Mouse (Mus musculus): Measurements from ENCODE around the gene Ncoa3. TPM values are rescaled to one million over a fixed set of nuclear protein-coding genes. Genes with fewer than 3 reads are reported as not detected.

Gene Ncoa3
- total and polyA plus RNA-seq, 2 experiments from 2014 or later: 5.8 to 48.7 TPM

DNA sequence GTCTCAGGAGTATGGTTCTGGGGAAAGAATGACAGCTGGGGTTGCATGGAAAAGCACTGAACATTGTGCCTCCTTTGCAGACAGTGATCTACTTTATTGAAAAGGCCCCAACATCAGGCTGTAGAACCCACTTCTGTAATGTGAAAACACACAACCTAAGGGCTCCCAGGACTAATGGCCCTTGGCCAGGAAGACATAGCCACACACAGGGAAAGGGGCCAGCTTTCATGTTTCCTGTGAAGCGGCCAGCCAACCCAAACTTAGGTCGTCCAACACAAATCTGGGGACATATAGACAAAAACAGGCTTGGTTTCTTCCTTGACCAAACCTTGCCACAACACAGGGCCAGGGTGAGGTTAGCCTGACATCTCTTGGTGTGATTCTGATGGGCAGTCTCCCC, 127.6 kb downstream of the Ncoa3 start:
- no peak for TF ChIP-seq EP300 (IDR thresholded peaks at IDR 0.05; ENCODE audit: low read depth)
- no peak for TF ChIP-seq CTCF (IDR thresholded peaks at IDR 0.05; ENCODE audit: low read depth)
- Histone ChIP-seq H3K4me2 (ENCODE audit: low read depth, low read length) (no peak overlapping the region), H3K4me3 (ENCODE audit: low read depth, low read length) (no peak overlapping the region), H3K27me3 (ENCODE audit: control insufficient read depth, insufficient read depth, low read length) (no peaks in the 10 kb centered on the region), H3K36me3 (replicated peaks; ENCODE audit: control insufficient read depth, insufficient read depth, low read length) (peaks cover 19% of the 10 kb centered on the region; the same call in 1 of the 2 replicates), H3K9ac (replicated peaks; ENCODE audit: low read depth, low read length) (no peak overlapping the region), H3K27ac (ENCODE audit: low read depth) (no peak overlapping the region), H3K9me3 (replicated peaks; ENCODE audit: control insufficient read depth, low read length) (no peaks in the 10 kb centered on the region), H3K4me1 (ENCODE audit: control insufficient read depth, insufficient read depth) (peaks cover 35% of the 10 kb centered on the region)
- DNase-seq (ENCODE audit: low spot score): no peak
- 66% methylated on average over 2 of the region's 2 CpGs for WGBS
- no peak for ATAC-seq (ENCODE audit: insufficient read depth, low read depth)

DNA sequence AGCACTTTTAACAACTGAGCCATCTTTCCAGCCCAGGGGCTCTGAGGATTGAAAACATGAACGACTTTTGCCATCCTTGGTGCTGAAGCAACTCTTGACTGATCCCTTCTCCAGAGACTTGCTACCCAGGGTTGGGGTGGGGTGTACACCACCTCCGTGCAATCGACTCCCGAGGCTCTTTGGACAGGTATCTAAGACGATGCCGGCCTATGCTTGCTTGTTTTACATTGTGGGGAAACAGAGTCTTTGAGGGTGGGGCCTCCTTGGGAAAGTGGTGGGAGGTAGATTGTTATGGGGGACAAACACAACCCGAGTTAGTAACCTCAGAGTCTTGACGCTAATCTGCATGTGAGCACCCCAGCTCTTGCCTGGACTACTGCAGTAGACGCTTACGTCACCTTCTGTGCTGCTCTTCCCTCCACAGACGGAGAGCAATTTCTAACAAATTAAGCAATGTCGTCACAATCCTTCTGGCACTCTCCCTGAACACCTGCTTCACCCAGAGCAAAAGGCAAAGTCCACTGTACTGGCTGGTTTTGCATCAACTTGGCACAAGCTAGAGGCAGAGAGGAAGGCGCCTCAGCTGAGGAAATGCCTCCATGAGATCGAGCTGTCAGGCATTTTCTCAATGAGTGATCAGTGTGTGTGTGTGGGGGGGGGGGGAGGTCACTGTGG, 129.4 kb downstream of the Ncoa3 start:
- Histone ChIP-seq H3K4me3 (ENCODE audit: low read depth, low read length) (no peak overlapping the region), H3K4me2 (ENCODE audit: low read depth, low read length) (no peak overlapping the region), H3K4me1 (ENCODE audit: control insufficient read depth, insufficient read depth) (peaks cover 46% of the 10 kb centered on the region), H3K36me3 (replicated peaks; ENCODE audit: control insufficient read depth, insufficient read depth, low read length) (peaks cover 10% of the 10 kb centered on the region; the same call in 1 of the 2 replicates), H3K27ac (ENCODE audit: low read depth) (peak overlapping the region; percentile 73; the same call in 1 of the 2 replicates), H3K9ac (replicated peaks; ENCODE audit: low read depth, low read length) (no peak overlapping the region), H3K27me3 (ENCODE audit: control insufficient read depth, insufficient read depth, low read length) (no peaks in the 10 kb centered on the region), H3K9me3 (replicated peaks; ENCODE audit: control insufficient read depth, low read length) (no peaks in the 10 kb centered on the region)
- TF ChIP-seq EP300 (IDR thresholded peaks at IDR 0.05; ENCODE audit: low read depth) (no peak), CTCF (IDR thresholded peaks at IDR 0.05; ENCODE audit: low read depth) (no peak)
- DNase-seq (ENCODE audit: low spot score) (no peak), ATAC-seq (ENCODE audit: insufficient read depth, low read depth) (no peak)
- 70% methylated on average over 14 of the region's 14 CpGs for WGBS

DNA sequence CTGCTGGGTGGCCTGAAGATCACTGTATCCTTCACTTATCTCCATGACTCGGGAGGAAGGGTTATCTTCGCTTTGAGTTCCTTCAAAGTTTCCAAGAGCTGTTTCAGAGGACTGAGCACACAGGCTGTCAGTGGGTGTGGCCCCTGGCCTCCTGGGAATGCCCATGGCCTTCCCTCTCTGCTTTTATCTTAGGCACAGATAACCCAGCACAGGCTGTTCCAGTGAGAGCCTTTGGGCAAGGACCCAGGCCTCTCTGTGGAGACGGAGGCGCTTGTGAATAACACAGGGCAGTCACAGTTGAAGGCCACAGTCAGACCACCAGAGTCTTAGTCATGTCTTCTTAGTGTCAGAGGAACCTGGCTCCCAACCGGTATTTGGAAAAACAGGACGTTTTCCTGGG, 130.3 kb downstream of the Ncoa3 start:
- Histone ChIP-seq H3K4me1 (ENCODE audit: control insufficient read depth, insufficient read depth) (peaks cover 46% of the 10 kb centered on the region), H3K27me3 (ENCODE audit: control insufficient read depth, insufficient read depth, low read length) (no peaks in the 10 kb centered on the region), H3K4me3 (ENCODE audit: low read depth, low read length) (no peak overlapping the region), H3K4me2 (ENCODE audit: low read depth, low read length) (no peak overlapping the region), H3K9me3 (replicated peaks; ENCODE audit: control insufficient read depth, low read length) (no peaks in the 10 kb centered on the region), H3K36me3 (replicated peaks; ENCODE audit: control insufficient read depth, insufficient read depth, low read length) (peaks cover 5% of the 10 kb centered on the region; the same call in 1 of the 2 replicates), H3K9ac (replicated peaks; ENCODE audit: low read depth, low read length) (0 out of 2 replicates have a peak overlapping the region, but pooled peaks have one; percentile 9), H3K27ac (ENCODE audit: low read depth) (peak overlapping the region; percentile 73)
- WGBS: 15% methylated on average over 6 of the region's 6 CpGs
- ATAC-seq (ENCODE audit: insufficient read depth, low read depth) (peak; percentile 78), DNase-seq (ENCODE audit: low spot score) (peak; percentile 81)
- peak; percentile 79; the same call in 1 of the 2 replicates for TF ChIP-seq EP300 (IDR thresholded peaks at IDR 0.05; ENCODE audit: low read depth)
- no peak for TF ChIP-seq CTCF (IDR thresholded peaks at IDR 0.05; ENCODE audit: low read depth)

Other genes starting within 250 kb of the Ncoa3 start
- 19.2 and 48.1 TPM in 2 replicates for gene Zmynd8, start 93.6 kb upstream of the Ncoa3 start, total RNA-seq (2014; rRNA removed; ENCODE audit: low replicate concordance)
- 35.3 and 35.4 TPM in 2 replicates for gene Zmynd8, start 93.6 kb upstream of the Ncoa3 start, polyA plus RNA-seq (2015; fragmentation: Nextera tagmentation; extraction: Ambion mirVana)
- gene Sulf2, start 163.0 kb downstream of the Ncoa3 start, total RNA-seq (2014; rRNA removed; ENCODE audit: low replicate concordance): 86.5 and 94.0 TPM in 2 replicates
- gene Sulf2, start 163.0 kb downstream of the Ncoa3 start, polyA plus RNA-seq (2015; fragmentation: Nextera tagmentation; extraction: Ambion mirVana): 51.9 and 54.8 TPM in 2 replicates